Mouse (Mus musculus): ENCODE measurements around the gene Fam118a. TPM values are rescaled to one million over a fixed set of nuclear protein-coding genes. Genes with fewer than 3 reads are reported as not detected.

The Fam118a gene
- polyA plus RNA-seq, 1 experiment from 2014 or later, result 27.8 TPM

- ATAC-seq (ENCODE audit: low FRiP score), result peak; percentile 93
- Histone ChIP-seq H3K27me3 (ENCODE audit: control insufficient read depth, insufficient read depth, low read length) (no peaks in the 10 kb centered on the region), H3K27ac (ENCODE audit: low read depth, low read length) (peak within 1 kb of the TSS; percentile 62), H3K4me3 (ENCODE audit: low read depth, low read length) (peak within 1 kb of the TSS; percentile 82), H3K36me3 (ENCODE audit: control insufficient read depth, insufficient read depth, low read length) (no peaks in the 10 kb centered on the region), H3K4me2 (replicated peaks; ENCODE audit: low read depth, low read length) (peak within 1 kb of the TSS; percentile 76), H3K9me3 (ENCODE audit: control insufficient read depth, low read length) (no peaks in the 10 kb centered on the region), H3K9ac (ENCODE audit: low read depth, low read length) (peak within 1 kb of the TSS; percentile 94), H3K4me1 (replicated peaks; ENCODE audit: control insufficient read depth, insufficient read depth, low read length) (no peaks in the 10 kb centered on the region; the same call in 1 of the 2 replicates)
- DNase-seq (ENCODE audit: low spot score), result peak; percentile 96
- WGBS, result 1% methylated on average over 58 of the region's 59 CpGs
Measured at GRCm38 (mm10) chr15:84987874-84988825, 40.6 kb upstream of the Fam118a start, which contains the start of gene 5031439G07Rik. Gene 5031439G07Rik (minus strand): TSS chr15:84988551.

- Histone ChIP-seq H3K27me3 (ENCODE audit: control insufficient read depth, insufficient read depth, low read length) (no peaks in the 10 kb centered on the region), H3K27ac (ENCODE audit: low read depth, low read length) (no peak overlapping the region), H3K9ac (ENCODE audit: low read depth, low read length) (no peak overlapping the region), H3K9me3 (ENCODE audit: control insufficient read depth, low read length) (no peaks in the 10 kb centered on the region), H3K36me3 (ENCODE audit: control insufficient read depth, insufficient read depth, low read length) (no peaks in the 10 kb centered on the region), H3K4me3 (ENCODE audit: low read depth, low read length) (no peak overlapping the region), H3K4me2 (replicated peaks; ENCODE audit: low read depth, low read length) (no peak overlapping the region), H3K4me1 (replicated peaks; ENCODE audit: control insufficient read depth, insufficient read depth, low read length) (no peaks in the 10 kb centered on the region; the same call in 1 of the 2 replicates)
- DNase-seq (ENCODE audit: low spot score) (no peak), ATAC-seq (ENCODE audit: low FRiP score) (no peak)
- WGBS, result 70% methylated on average over 3 of the region's 3 CpGs
Measured at GRCm38 (mm10) chr15:84989098-84989497, 39.6 kb upstream of the Fam118a start.

GRCm38 (mm10) chr15:84989771-84990170, 39.0 kb upstream of the Fam118a start:
- Histone ChIP-seq H3K27ac (ENCODE audit: low read depth, low read length) (no peak overlapping the region), H3K4me3 (ENCODE audit: low read depth, low read length) (no peak overlapping the region), H3K4me1 (replicated peaks; ENCODE audit: control insufficient read depth, insufficient read depth, low read length) (no peaks in the 10 kb centered on the region; the same call in 1 of the 2 replicates), H3K9ac (ENCODE audit: low read depth, low read length) (no peak overlapping the region), H3K9me3 (ENCODE audit: control insufficient read depth, low read length) (no peaks in the 10 kb centered on the region), H3K36me3 (ENCODE audit: control insufficient read depth, insufficient read depth, low read length) (no peaks in the 10 kb centered on the region), H3K27me3 (ENCODE audit: control insufficient read depth, insufficient read depth, low read length) (no peaks in the 10 kb centered on the region), H3K4me2 (replicated peaks; ENCODE audit: low read depth, low read length) (no peak overlapping the region)
- DNase-seq (ENCODE audit: low spot score) (no peak), ATAC-seq (ENCODE audit: low FRiP score) (no peak)
- WGBS, result 70% methylated on average over 7 of the region's 7 CpGs

GRCm38 (mm10) chr15:84994498-84994897, 34.2 kb upstream of the Fam118a start:
- Histone ChIP-seq H3K9me3 (ENCODE audit: control insufficient read depth, low read length) (no peaks in the 10 kb centered on the region), H3K9ac (ENCODE audit: low read depth, low read length) (no peak overlapping the region), H3K4me2 (replicated peaks; ENCODE audit: low read depth, low read length) (no peak overlapping the region), H3K27me3 (ENCODE audit: control insufficient read depth, insufficient read depth, low read length) (no peaks in the 10 kb centered on the region), H3K36me3 (ENCODE audit: control insufficient read depth, insufficient read depth, low read length) (no peaks in the 10 kb centered on the region), H3K4me1 (replicated peaks; ENCODE audit: control insufficient read depth, insufficient read depth, low read length) (no peaks in the 10 kb centered on the region), H3K27ac (ENCODE audit: low read depth, low read length) (no peak overlapping the region), H3K4me3 (ENCODE audit: low read depth, low read length) (no peak overlapping the region)
- WGBS, result 40% methylated on average over 6 of the region's 6 CpGs
- DNase-seq (ENCODE audit: low spot score) (no peak), ATAC-seq (ENCODE audit: low FRiP score) (no peak)

- ATAC-seq (ENCODE audit: low FRiP score) (no peak), DNase-seq (ENCODE audit: low spot score) (no peak)
- Histone ChIP-seq H3K9ac (ENCODE audit: low read depth, low read length) (no peak overlapping the region), H3K4me3 (ENCODE audit: low read depth, low read length) (no peak overlapping the region), H3K4me1 (replicated peaks; ENCODE audit: control insufficient read depth, insufficient read depth, low read length) (no peaks in the 10 kb centered on the region), H3K9me3 (ENCODE audit: control insufficient read depth, low read length) (no peaks in the 10 kb centered on the region), H3K36me3 (ENCODE audit: control insufficient read depth, insufficient read depth, low read length) (no peaks in the 10 kb centered on the region), H3K4me2 (replicated peaks; ENCODE audit: low read depth, low read length) (no peak overlapping the region), H3K27me3 (ENCODE audit: control insufficient read depth, insufficient read depth, low read length) (no peaks in the 10 kb centered on the region), H3K27ac (ENCODE audit: low read depth, low read length) (no peak overlapping the region)
- 44% methylated on average over 6 of the region's 6 CpGs for WGBS
Measured at GRCm38 (mm10) chr15:84995041-84995440, 33.7 kb upstream of the Fam118a start.

GRCm38 (mm10) chr15:84995967-84996366, 32.8 kb upstream of the Fam118a start:
- Histone ChIP-seq H3K27ac (ENCODE audit: low read depth, low read length) (no peak overlapping the region), H3K9ac (ENCODE audit: low read depth, low read length) (no peak overlapping the region), H3K4me1 (replicated peaks; ENCODE audit: control insufficient read depth, insufficient read depth, low read length) (no peaks in the 10 kb centered on the region), H3K27me3 (ENCODE audit: control insufficient read depth, insufficient read depth, low read length) (no peaks in the 10 kb centered on the region), H3K4me2 (replicated peaks; ENCODE audit: low read depth, low read length) (no peak overlapping the region), H3K36me3 (ENCODE audit: control insufficient read depth, insufficient read depth, low read length) (no peaks in the 10 kb centered on the region), H3K9me3 (ENCODE audit: control insufficient read depth, low read length) (no peaks in the 10 kb centered on the region), H3K4me3 (ENCODE audit: low read depth, low read length) (no peak overlapping the region)
- ATAC-seq (ENCODE audit: low FRiP score), result no peak
- DNase-seq (ENCODE audit: low spot score), result peak; percentile 78
- WGBS, result 13% methylated on average over 1 of the region's 1 CpGs

GRCm38 (mm10) chr15:84997768-84998454, 30.8 kb upstream of the Fam118a start:
- no peak for ATAC-seq (ENCODE audit: low FRiP score)

GRCm38 (mm10) chr15:84999911-85000310, 28.8 kb upstream of the Fam118a start:
- H3K4me3 ChIP-seq (ENCODE audit: low read depth, low read length), result no peak overlapping the region
- no peaks in the 10 kb centered on the region for H3K36me3 ChIP-seq (ENCODE audit: control insufficient read depth, insufficient read depth, low read length)
- DNase-seq (ENCODE audit: low spot score), result no peak
- no peaks in the 10 kb centered on the region; the same call in 1 of the 2 replicates for H3K27me3 ChIP-seq (ENCODE audit: control insufficient read depth, insufficient read depth, low read length)
- ATAC-seq (ENCODE audit: low FRiP score), result no peak
- WGBS, result 73% methylated on average over 7 of the region's 7 CpGs
- no peaks in the 10 kb centered on the region for H3K4me1 ChIP-seq (replicated peaks; ENCODE audit: control insufficient read depth, insufficient read depth, low read length)
- no peak overlapping the region for H3K4me2 ChIP-seq (replicated peaks; ENCODE audit: low read depth, low read length)
- H3K9ac ChIP-seq (ENCODE audit: low read depth, low read length), result no peak overlapping the region
- H3K27ac ChIP-seq (ENCODE audit: low read depth, low read length), result no peak overlapping the region
- no peaks in the 10 kb centered on the region for H3K9me3 ChIP-seq (ENCODE audit: control insufficient read depth, low read length)

More at GRCm38 (mm10) chr15:84997768-84998454, 30.8 kb upstream of the Fam118a start:
- Histone ChIP-seq H3K4me2 (replicated peaks; ENCODE audit: low read depth, low read length) (no peak overlapping the region), H3K27ac (ENCODE audit: low read depth, low read length) (no peak overlapping the region), H3K27me3 (ENCODE audit: control insufficient read depth, insufficient read depth, low read length) (no peaks in the 10 kb centered on the region; the same call in 1 of the 2 replicates), H3K4me3 (ENCODE audit: low read depth, low read length) (no peak overlapping the region), H3K9ac (ENCODE audit: low read depth, low read length) (no peak overlapping the region), H3K9me3 (ENCODE audit: control insufficient read depth, low read length) (no peaks in the 10 kb centered on the region), H3K4me1 (replicated peaks; ENCODE audit: control insufficient read depth, insufficient read depth, low read length) (no peaks in the 10 kb centered on the region), H3K36me3 (ENCODE audit: control insufficient read depth, insufficient read depth, low read length) (no peaks in the 10 kb centered on the region)
- WGBS, result 78% methylated on average over 14 of the region's 14 CpGs
- no peak for DNase-seq (ENCODE audit: low spot score)

Measured in hindbrain, embryonic 11.5 days (tissue).